Mouse (Mus musculus): Measurements from ENCODE around the gene Csf2rb2. TPM values are rescaled to one million over a fixed set of nuclear protein-coding genes. Genes with fewer than 3 reads are reported as not detected.

The Csf2rb2 gene
- polyA plus RNA-seq, 1 experiment, result 2.1 TPM

GRCm38 (mm10) chr15:78239453-78239852 lies 66.1 kb downstream of the Csf2rb2 start:
- Histone ChIP-seq H3K27me3 (ENCODE audit: control insufficient read depth, insufficient read depth, low read length) (no peaks in the 10 kb centered on the region), H3K36me3 (ENCODE audit: control insufficient read depth, insufficient read depth, low read length) (no peaks in the 10 kb centered on the region), H3K4me3 (ENCODE audit: control insufficient read depth, low read depth, low read length) (no peak overlapping the region), H3K4me1 (ENCODE audit: control insufficient read depth, insufficient read depth, low read length) (no peaks in the 10 kb centered on the region; the same call in none of the 2 replicates), H3K27ac (ENCODE audit: control insufficient read depth, insufficient read depth, low read depth, low read length) (no peak overlapping the region)
- TF ChIP-seq CTCF (IDR thresholded peaks at IDR 0.05; ENCODE audit: control insufficient read depth, insufficient read depth, insufficient replicate concordance, low read depth, low read length) (peak; percentile 80), POLR2A (IDR thresholded peaks at IDR 0.05; ENCODE audit: control insufficient read depth, low read depth, low read length) (no peak)

DNA sequence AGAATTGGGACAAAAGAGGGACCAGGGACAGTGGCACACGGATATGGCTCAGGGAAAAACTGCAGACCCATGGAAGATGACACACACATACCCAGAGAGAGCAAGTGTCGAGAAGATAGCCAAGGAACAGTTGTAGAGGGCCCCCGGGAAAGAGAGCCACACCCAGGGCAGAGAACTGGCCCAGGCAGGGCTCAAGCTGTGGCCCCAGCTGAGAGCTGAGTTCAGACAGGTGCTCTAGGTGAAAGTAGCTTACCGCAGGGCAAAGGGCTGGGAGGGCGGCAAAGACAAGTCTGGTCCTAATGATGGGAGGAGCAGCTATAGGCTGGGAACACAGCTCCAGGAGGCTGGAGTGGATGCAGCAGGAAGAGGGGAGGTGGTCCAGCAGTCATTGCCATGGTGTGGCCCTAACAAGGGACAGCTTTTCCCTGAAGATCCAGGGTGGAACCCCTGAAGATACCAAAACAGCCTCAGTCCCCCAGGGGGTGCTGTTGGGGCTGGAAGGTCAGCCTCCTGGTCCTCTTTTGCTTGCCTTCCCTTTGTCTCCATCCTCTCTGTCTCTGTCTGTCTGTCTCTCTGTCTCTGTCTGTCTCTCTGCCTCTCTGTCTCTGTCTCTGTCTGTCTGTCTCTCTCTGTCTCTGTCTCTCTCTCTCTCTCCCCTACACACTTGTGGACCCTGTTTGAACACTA lies 70.6 kb downstream of the Csf2rb2 start:
- no peaks in the 10 kb centered on the region for H3K36me3 ChIP-seq (ENCODE audit: control insufficient read depth, insufficient read depth, low read length)
- H3K27me3 ChIP-seq (ENCODE audit: control insufficient read depth, insufficient read depth, low read length), result no peaks in the 10 kb centered on the region
- no peak overlapping the region for H3K27ac ChIP-seq (ENCODE audit: control insufficient read depth, insufficient read depth, low read depth, low read length)
- peak overlapping the region; percentile 61 for H3K4me3 ChIP-seq (ENCODE audit: control insufficient read depth, low read depth, low read length)
- H3K4me1 ChIP-seq (ENCODE audit: control insufficient read depth, insufficient read depth, low read length), result no peaks in the 10 kb centered on the region; the same call in none of the 2 replicates
- TF ChIP-seq POLR2A (IDR thresholded peaks at IDR 0.05; ENCODE audit: control insufficient read depth, low read depth, low read length) (no peak), CTCF (IDR thresholded peaks at IDR 0.05; ENCODE audit: control insufficient read depth, insufficient read depth, insufficient replicate concordance, low read depth, low read length) (no peak)

Other genes starting within 250 kb of the Csf2rb2 start
- 0.02 TPM in 1 of 2 replicates, not detected in the other for gene Cacng2, start 185.7 kb downstream of the Csf2rb2 start, polyA plus RNA-seq (2012; rRNA removed)
- 62.2 and 75.4 TPM in 2 replicates for gene Ift27, start 131.6 kb downstream of the Csf2rb2 start, polyA plus RNA-seq (2012; rRNA removed)
- not detected in 2 replicates for gene Pvalb, start 99.3 kb downstream of the Csf2rb2 start, polyA plus RNA-seq (2012; rRNA removed)
- 0.68 and 1.9 TPM in 2 replicates for gene Ncf4, start 60.9 kb downstream of the Csf2rb2 start, polyA plus RNA-seq (2012; rRNA removed)
- 0.95 and 1.1 TPM in 2 replicates for gene Csf2rb, start 20.0 kb upstream of the Csf2rb2 start, polyA plus RNA-seq (2012; rRNA removed)
- gene Tex33, start 90.2 kb upstream of the Csf2rb2 start, polyA plus RNA-seq (2012; rRNA removed), result 1,340 and 1,395 TPM in 2 replicates
- 29.8 and 38.6 TPM in 2 replicates for gene Tst, start 100.2 kb upstream of the Csf2rb2 start, polyA plus RNA-seq (2012; rRNA removed)
- gene Mpst, start 100.7 kb upstream of the Csf2rb2 start, polyA plus RNA-seq (2012; rRNA removed), result 5.1 and 6.4 TPM in 2 replicates
- gene Kctd17, start 122.8 kb upstream of the Csf2rb2 start, polyA plus RNA-seq (2012; rRNA removed), result 12.2 and 12.3 TPM in 2 replicates
- gene Tmprss6, start 162.9 kb upstream of the Csf2rb2 start, polyA plus RNA-seq (2012; rRNA removed), result 0.74 and 1.4 TPM in 2 replicates
- gene Il2rb, start 189.6 kb upstream of the Csf2rb2 start, polyA plus RNA-seq (2012; rRNA removed), result 0.47 and 0.59 TPM in 2 replicates
- 8.2 and 9.8 TPM in 2 replicates for gene C1qtnf6, start 225.7 kb upstream of the Csf2rb2 start, polyA plus RNA-seq (2012; rRNA removed)
- 6.0 and 7.0 TPM in 2 replicates for gene Sstr3, start 239.0 kb upstream of the Csf2rb2 start, polyA plus RNA-seq (2012; rRNA removed)

Data from testis, adult 2 months (tissue).